Mouse (Mus musculus) kidney, adult 2 months (tissue): ENCODE measurements around the gene Eml4. TPM values are rescaled to one million over a fixed set of nuclear protein-coding genes. Genes with fewer than 3 reads are reported as not detected.

Experiments
- DNase-seq: peaks from one replicate; pipeline ENCODE4 v3.0.0; 2021
- H3K27ac ChIP-seq: fragments of 200-500 bp; 2 replicates; pipeline ENCODE4 v1.5.1; 2012; ENCODE audit warnings: low read depth, low read length, control low read depth, inconsistent platforms; ENCODE audit not compliant: insufficient read depth
- H3K27me3 ChIP-seq: fragments of 200-500 bp; replicated peaks from 2 replicates; pipeline ENCODE4 v1.6.1; 2012; ENCODE audit warnings: mild to moderate bottlenecking, moderate library complexity, low read length, inconsistent platforms; ENCODE audit not compliant: control insufficient read depth, insufficient read depth
- H3K36me3 ChIP-seq: fragments of 200-500 bp; 2 replicates; pipeline ENCODE4 v1.6.1; 2012; ENCODE audit warnings: mild to moderate bottlenecking, moderate library complexity, low read length, inconsistent platforms; ENCODE audit not compliant: control insufficient read depth, insufficient read depth
- H3K4me1 ChIP-seq: fragments of 200-500 bp; 2 replicates; pipeline ENCODE4 v1.6.1; 2011; ENCODE audit warnings: low read length; ENCODE audit not compliant: control insufficient read depth, insufficient read depth
- H3K4me3 ChIP-seq: fragments of 200-500 bp; 2 replicates; pipeline ENCODE4 v1.5.1; 2011; ENCODE audit warnings: mild to moderate bottlenecking, low read depth, low read length, control low read depth; ENCODE audit not compliant: insufficient read depth
- CTCF ChIP-seq: fragments of 200-500 bp; conservative IDR thresholded peaks from 2 replicates; pipeline ENCODE4 v1.5.1; 2011; ENCODE audit warnings: low read depth, mild to moderate bottlenecking, control low read depth, low read length, moderate library complexity, mixed read lengths; ENCODE audit not compliant: insufficient read depth, insufficient read length
- WGBS: fragments of 180-500 bp; shearing (Covaris S2); methylation state at CpG from one replicate; pipeline ENCODE4 v1.1.7; 2018; 5-methylcytosine and 5-hydroxymethylcytosine counted together
- polyA plus RNA-seq: library from polyadenylated mRNA; depleted of rRNA; stranded (reverse); fragments of >200 nt; gene quantifications from 2 replicates; pipeline ENCODE4 v1.2.3, GENCODE M21; 2012; rRNA removed

Eml4 gene
- polyA plus RNA-seq, 1 experiment: 7.1 TPM

DNA sequence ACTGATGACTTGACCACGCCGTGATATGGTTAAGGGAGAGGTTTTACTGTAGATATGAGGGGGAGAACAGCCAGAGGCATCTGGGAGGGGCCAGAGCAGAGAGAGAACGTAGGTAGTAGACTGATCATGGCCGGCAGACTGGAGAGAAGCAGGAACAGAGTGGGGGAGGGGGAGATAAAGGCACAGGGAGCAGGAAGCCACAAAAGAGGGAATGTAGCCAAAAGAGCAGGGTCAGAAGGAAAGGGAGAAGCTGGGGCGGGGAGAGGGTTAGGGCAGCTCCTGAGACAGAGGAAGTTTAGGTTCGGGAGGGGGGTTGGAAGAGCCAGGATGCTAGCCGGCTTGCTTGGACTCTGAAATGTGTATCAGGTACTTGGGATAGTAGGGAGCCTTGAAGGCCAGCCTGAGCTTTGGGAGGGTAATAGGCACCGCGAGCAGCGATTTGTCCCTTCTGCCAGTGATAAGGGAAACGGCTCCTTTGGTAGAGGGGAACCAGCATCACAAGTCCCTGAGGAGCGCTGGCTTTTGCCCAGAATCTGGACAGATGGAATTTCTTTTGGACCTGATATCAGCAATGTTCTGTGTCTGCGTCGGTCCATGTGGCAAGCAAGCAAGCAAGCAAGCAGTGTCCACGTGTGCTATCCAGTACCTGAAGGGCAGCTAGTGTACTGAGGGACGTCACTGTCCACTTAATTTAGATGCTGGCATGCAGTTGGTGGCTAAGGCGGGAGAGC lies 177.1 kb downstream of the Eml4 start:
- TF ChIP-seq CTCF: no peak
- H3K27me3 ChIP-seq: no peaks in the 10 kb centered on the region
- peak overlapping the region; percentile 25 for H3K4me3 ChIP-seq
- peak overlapping the region; percentile 60 for H3K27ac ChIP-seq
- no peaks in the 10 kb centered on the region for H3K36me3 ChIP-seq
- H3K4me1 ChIP-seq: peaks cover 16% of the 10 kb centered on the region
- WGBS: 22% methylated on average over 17 of the region's 17 CpGs
- DNase-seq: peak; percentile 66

Other genes starting within 250 kb of the Eml4 start
- gene Pkdcc, start 135.6 kb upstream of the Eml4 start, polyA plus RNA-seq: 42.6 and 44.8 TPM in 2 replicates
- 165 and 201 TPM in 2 replicates for gene Cox7a2l, start 166.4 kb downstream of the Eml4 start, polyA plus RNA-seq